Mouse (Mus musculus): ENCODE measurements around the gene Eif2b2.

Gene Eif2b2

DNA sequence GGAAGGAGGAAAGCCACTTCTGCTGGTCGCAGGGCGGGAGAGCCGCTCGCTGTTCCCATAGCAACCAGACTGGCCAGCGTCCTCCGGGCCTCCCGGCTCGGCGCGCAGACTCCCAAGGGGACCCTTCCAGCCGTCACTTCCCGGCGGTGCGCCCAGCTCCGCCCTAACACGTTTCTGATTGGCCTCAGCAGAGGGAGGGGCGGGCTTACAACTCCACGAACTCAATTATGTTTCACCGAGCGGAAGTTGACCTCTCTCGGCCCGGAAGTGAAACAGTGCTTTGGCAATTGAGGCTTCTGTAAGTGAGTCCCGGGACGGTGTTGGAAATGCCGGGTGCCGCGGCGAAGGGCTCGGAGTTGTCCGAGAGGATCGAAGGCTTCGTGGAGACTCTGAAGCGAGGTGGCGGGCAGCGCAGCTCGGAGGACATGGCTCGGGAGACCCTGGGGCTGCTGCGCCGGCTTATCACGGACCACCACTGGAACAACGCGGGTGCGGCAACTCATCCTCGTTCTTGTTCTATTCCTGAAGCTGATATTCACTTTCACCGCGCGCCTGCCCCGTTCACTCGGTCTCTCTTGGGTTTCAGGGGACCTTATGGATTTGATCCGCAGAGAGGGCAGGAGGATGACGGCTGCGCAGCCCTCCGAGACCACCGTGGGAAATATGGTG is at the start of gene Eif2b2:
TSS of gene Eif2b2 (plus strand) at position 246 of the 669 bp plus-strand sequence.
- DNase-seq (ENCODE audit: low read depth, low spot score), result peak; percentile 94

DNA sequence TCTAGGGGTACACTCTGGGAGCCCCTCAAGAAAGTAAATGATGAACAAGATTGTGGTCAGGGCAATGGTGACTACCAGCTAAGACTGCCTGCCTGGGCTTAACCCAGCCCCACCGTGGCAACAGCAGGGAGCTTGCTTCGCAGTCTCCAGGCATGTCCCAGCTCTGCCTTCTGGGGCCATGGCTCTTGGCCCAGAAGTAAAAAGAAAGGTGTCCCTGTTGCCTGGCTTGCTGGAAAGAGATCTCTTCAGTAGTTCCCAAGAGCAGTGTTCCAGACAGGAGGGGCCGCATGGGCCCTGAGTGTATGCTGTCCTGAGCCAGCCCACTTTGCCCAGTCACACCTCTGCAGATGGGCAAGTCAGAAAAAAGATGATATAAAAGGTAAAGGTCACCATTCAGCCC is 49.4 kb upstream of the Eif2b2 start:
- no peak for DNase-seq (ENCODE audit: low read depth, low spot score)

DNA sequence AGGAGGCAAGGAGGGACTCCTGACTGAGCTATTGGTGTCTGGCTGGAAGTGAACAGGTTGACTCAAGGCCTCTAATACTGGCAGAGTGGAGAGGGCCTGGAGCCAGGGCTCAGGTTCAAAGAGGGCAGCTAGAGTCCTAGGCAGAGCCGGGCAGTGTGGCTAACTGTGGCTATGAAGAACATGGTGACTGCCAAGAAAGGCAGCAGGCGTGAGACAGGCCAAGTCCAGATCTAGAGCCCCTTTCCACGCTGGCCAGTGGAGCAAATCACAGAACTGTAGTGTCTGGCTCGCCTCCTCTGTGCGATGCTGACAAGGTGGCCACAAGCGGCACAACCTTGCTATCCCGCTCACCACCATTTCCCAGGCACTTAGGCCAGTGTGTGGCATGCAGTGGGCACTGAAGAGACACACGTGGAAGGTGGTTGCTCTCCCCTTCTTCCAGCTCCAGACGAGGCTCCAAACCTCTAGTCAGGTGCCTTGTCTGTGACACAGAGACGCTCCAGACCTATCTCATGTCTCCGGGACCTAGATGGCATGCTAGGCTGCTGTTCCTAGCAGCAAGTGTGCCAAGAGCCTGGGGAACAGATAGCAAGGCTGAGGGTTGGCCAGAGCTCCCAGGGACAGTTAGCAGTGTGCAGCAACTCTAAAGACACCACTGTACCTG is 48.9 kb upstream of the Eif2b2 start:
- DNase-seq (ENCODE audit: low read depth, low spot score), result no peak

DNA sequence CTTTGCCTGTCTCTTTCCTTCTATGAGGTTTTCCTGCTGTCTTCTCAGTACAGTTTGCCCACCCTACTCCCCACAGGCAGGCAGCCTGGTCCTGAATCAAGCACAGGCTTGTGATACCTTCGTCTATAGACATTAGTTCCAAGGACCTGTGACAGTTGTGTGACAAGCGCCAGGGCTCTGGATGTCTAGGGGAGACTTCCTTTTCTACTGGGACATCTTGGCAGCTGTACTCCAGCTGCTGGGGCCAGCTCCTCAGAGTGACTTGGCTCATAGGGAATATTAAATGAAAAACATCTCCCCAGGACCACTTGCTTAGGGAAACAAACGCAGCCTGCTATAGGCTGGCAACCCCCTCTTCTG is 48.4 kb upstream of the Eif2b2 start:
- no peak for DNase-seq (ENCODE audit: low read depth, low spot score)

DNA sequence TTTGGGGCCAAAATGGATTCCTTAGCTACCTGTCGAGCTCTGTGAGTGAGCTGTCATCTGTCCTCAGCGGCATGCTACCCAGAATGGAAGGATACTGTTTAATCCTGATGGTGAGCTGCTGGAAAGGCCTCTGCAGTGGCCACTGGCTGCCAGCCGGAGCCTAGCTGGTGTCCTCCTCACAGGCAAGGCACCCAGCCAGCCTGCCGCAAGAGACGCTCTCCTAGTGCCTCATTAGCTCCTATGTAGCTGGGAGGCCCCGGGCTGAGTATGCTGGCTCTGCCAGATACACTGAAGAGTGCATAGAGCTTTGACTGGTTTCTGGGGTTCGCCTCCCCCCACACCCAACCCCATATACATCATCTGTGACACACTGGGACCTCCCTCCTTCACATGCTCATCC is 45.3 kb upstream of the Eif2b2 start:
- no peak for DNase-seq (ENCODE audit: low read depth, low spot score)

DNA sequence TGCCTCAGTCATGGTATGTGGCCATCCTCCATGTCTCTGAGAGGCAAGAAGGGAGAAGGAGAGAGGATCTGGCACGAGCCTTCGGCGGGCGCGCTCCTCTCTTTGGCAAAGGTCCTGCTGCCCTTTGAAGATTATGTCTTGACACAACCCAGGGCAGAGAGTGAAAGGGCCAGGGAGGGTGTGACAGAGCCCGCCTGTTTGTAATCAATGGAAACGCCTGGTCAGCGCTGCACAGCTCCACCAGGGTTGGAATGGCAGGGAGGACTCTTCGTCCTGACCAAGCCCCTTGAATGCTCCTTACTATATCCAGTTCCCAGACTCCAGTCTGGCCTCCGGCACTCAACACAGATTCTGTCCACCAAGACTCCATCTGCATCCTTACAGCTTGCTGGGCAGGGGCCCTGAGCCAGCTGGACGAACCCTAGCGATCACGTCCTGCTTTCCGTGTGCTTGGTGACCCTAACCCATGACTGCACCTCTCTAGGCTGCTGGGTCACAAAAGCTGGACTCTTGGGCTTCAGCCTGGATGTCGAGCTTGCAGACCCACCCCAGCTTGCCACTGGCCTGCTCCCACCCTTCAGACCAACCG is 44.1 kb upstream of the Eif2b2 start:
- no peak for DNase-seq (ENCODE audit: low read depth, low spot score)

DNA sequence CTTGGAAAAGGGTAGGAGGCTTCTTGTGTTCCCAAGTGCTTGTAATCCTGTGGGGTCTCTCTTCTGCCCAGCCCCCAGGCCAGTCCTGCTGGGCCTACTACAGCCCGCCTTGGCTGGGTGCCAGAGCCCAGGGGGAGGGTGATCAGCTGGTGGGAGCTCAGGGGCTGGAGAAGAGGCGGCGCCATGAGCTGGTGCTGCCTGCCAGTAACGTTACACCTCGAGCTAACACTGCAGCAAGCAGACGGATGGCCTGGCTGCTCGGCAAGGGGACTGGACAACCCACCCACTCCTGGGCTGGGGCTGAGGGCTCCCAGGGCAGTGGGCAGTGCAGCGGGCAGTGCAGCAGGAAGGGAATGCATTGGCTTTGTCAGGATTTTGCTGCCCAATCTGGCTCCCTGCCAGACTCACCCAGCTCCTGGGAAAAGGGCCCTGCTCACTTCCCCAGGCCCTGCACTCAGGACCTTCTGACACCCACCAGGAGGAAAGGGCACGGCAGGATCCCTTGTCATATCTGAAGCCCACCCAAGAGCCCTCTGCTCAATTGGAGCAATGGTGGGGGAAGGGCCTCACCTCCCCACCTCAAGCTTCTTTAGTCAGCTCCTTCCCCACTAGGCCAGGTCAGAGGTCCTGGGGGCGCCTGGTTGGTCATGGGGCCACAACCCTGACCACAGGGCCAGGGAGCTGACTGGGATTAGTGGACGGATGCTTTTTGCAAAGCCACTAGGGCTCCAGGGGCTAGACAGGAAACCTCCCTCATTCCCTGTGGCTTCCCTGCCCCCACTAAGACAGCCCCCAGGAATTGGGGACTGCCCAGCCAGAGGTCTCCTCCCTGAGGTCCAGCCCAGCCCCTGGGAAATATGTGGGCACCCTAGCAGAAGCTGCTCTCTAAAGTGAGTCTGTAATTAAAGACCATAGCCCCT is 43.1 kb upstream of the Eif2b2 start:
- DNase-seq (ENCODE audit: low read depth, low spot score), result no peak

DNA sequence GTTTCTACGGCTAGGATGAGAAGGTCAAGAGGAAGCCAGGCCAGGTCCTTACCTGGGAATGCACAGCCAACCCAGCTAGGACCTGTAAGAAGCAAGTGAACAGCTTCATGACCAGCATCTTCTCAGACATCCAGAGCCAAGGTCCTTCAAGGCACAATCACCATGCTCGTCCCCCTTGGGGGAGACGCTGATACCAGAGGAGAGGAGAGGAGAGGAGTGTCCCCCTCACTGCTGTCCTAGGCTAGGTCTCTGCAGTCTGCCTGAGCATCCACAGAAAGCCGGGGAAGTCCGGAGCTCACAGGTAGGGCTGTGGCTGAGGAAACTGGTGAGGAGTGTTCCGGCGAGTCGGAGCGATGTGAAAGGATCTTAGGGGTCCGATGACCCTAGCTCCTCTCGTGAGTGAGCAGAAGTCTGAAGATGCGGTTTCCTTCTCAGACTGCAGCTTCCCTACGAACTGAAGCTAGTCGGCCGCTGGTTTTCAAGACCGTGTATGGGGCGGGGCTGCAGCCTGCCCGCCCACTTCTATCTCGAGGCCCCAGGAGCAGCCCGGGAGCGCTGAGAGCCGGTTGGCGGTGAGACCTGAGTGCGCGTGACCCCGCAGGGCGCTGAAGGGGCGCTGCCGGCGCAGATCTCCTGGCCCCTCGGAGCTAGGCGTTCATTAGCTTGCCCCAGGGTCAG is 42.3 kb upstream of the Eif2b2 start:
- no peak for DNase-seq (ENCODE audit: low read depth, low spot score)

DNA sequence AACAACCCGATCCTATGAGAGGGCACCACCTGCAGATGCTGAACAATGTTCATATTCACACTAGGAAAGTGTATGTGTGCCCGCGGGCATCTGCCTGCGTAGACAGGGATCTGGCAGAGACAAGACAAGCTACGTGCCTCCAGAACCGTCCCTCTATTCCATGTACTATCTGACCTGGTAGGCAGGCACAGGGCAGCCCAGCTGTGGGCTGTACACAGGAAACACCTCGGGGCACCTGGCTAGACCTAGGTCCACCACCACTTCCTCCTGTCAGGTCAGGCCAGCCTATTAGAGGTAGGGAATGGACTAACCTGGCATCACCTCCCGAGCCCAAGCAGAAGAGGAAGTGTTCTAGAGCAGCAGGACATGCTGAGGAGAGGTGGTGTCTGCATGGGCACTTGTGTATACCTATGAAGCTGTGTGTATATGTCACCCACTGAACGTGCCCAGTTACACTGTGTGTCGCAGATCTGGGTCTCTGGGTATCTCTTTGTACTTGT is 41.5 kb upstream of the Eif2b2 start, which contains the start of gene Pgf:
TSS of gene Pgf (minus strand) at position 51 of the 500 bp plus-strand sequence.
- DNase-seq (ENCODE audit: low read depth, low spot score), result no peak

DNA sequence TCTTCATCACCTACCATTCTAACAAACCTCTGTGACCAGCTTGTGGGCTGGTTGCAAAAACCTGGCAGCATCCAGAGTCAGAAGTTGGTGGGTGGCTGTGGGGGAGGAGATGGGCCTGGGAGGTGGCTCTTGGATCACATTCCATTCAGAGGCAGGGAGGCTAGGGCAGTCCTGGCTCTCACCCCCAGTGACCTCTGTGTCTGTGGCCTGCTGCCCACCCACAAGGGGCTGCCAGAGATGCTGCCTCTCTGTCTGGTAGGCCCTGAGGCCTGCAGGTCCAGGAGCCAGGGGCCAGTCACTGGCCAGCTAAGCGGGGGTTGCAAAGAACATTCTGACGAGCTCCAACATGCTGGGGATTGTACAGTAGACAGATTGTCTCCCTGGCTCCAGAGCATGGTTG is 41.0 kb upstream of the Eif2b2 start:
- no peak for DNase-seq (ENCODE audit: low read depth, low spot score)

DNA sequence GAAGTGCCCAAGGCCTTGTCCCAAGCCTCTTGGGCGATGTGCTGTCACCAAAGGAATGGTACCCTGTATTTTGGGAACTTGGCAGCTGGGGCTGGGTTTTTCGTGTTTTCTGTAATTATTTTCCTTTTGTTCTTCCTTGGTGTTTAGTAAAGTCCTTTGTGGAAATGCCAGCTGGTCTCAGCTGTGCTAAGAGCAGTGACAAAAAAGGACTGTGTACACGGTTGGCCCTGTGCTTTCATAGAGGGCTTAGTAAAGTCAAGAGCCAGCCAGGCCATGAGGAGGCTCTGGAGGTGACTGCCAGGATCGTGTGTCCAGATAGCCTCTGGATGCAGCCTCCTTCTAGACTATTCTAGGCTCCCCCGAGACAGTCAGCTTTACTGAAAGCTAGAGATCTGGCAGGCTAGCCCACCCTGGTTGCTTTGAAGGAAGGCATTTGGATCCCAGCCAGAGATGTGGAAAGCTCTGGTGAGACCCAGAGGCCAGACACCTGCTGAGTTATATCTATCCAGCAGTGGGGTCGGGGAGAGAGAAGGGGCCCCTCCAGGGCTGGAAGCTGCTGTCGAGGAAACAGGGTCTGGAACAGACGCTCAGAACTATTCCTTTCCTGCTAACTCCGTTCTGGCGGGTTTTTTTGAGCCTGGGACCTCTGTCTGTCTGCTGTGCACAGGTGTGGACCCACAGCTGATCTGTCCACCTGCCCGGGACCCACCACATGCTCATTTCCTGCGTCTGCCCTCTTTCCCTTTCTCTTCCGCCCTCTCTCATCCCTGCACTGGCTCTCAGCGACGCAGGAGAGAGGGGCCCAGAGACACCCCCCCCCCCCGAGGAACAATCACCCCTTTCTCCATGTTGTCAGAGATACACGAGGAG is 37.6 kb upstream of the Eif2b2 start:
- no peak for DNase-seq (ENCODE audit: low read depth, low spot score)

DNA sequence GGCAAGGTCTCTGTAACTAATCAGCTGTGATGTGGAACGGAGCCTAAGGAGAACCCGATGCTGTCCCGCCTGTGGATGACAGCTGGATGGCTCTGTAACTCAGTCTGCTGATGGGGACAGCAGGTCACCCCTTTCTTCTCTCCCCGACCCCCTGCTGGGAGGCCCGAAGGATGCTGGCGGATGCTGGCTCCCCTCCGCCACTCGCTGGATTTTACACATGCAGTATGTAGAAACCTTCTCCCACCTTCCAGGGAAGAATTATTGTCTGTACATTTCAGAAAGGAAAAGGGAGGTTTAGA is 37.0 kb upstream of the Eif2b2 start:
- DNase-seq (ENCODE audit: low read depth, low spot score), result no peak

DNA sequence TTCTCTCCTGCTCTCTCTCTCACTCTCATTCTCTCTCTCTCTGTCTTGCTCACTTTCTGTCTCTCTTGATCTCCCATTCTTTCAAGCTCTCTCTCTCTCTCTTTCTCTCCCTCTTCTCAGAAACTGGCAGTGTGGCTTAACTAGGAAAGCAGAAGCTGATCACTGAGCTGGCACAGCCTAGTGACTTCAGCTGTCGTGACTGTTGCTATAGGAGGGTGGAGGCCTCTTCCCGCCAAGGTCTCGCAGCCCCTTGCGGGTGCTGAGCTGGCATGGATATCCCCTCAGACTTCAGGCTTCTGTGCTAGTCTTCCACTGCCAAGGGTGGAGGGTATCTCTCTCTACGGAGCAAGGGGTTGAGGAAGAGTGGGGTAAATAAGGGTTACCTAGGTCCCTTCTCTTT is 36.4 kb upstream of the Eif2b2 start:
- no peak for DNase-seq (ENCODE audit: low read depth, low spot score)

DNA sequence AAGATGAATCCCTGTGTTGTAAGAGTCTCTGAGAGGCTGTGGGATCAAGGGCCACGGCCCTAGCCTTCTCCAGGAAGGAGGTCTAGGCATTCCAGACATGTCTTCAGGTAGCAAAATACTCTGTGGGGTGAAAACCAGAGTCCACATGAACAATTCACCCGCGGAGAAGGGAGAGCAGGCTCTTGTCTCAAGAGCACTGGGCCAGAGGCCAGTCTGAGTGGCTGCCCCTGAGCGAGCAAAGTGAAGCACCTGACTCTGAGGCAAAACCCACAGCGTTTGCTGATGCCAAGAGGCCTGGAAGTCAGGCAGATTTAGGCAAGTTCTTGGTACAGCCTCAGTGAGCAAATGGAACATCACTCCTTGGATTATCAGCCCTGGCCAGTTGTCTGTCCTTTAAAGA is 35.2 kb upstream of the Eif2b2 start:
- no peak for DNase-seq (ENCODE audit: low read depth, low spot score)

DNA sequence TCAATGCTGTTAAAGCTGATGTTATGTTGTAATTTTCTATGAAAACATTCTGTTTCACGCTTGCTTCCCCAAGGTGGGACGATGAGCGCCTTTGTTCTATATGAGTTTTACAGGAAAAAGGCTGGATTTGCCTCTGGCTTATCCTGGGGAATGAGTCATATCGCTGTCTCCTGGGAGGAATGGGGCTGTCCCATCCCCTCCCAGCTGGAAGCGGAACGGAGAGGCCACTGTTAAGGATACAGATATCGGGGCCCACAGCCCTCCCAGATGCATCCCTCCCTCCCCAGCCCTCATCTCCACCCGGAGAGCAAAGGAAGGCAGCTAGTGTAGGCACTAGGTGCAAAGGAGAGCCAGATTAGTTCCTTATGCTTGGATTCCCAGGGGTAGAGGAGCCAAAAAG is 33.5 kb upstream of the Eif2b2 start:
- no peak for DNase-seq (ENCODE audit: low read depth, low spot score)

DNA sequence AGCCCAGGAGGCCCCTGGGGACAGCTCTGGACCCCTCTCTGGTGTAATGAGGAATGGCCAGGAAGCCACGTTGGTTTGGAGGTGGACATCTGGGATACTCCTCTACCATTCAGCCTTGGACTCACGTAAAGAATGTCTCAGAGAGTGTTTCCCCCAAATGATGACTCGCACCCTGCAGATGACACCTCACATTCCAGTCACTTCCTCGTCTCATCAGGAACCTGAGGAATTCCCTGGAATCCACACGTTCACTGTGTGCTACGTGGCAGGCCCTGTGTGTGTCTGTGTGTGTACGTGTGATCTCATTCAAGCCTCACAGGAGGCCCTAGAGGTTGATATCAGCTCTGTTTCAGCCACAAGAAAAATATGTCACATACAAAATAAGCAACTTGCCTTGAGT is 32.9 kb upstream of the Eif2b2 start:
- DNase-seq (ENCODE audit: low read depth, low spot score), result no peak

DNA sequence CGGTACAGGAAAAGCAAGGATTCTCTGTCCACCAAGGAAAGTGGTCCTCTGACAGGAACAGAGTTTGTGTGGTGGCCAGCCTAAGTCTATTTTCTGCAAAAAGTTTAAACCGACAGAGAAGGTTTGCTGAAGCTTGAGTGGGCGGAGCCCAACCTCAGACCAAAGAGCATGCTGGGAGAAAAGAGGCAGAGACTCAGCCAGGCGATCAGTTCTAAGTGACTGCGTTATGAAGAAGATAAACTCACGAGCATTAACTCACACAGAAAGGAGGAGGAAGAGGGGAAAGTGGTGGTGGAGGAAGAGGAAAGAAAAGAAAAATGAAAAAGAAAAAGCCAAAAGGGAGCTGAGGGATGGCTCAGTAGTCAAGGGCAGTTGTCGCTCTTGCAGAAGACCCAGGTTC is 29.0 kb upstream of the Eif2b2 start:
- DNase-seq (ENCODE audit: low read depth, low spot score), result no peak

DNA sequence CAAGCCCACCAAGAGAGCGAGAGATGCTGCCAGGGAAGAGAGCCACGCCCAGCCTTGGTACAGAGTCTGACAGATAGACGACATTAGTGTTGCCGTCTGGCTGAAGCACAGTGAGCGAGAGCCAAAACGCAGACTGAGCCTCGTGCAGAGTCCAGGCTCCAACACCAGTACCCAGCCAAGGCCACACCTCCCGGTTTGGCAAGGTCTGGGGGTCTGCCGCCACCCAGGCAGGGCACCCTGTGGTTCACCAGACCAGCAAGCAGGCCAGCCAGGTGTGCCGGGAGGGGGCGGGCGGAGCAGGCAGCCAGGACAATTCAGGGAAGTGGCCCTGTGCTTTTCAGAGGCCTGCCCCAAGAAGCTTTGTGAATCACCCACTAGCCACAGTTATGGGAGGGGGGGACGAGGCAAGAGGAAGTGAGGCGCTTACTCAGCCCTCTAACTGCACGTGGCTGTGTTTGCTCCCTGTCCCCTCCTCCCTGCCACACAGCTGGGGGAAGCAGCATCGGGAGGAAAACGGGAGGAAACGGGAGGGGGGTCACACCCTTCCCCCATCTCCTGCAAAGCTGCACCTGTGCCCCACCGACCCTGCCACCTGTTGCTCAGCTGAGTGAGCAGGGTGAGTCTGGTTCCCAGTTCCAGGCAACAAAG is 26.7 kb upstream of the Eif2b2 start:
- no peak for DNase-seq (ENCODE audit: low read depth, low spot score)

DNA sequence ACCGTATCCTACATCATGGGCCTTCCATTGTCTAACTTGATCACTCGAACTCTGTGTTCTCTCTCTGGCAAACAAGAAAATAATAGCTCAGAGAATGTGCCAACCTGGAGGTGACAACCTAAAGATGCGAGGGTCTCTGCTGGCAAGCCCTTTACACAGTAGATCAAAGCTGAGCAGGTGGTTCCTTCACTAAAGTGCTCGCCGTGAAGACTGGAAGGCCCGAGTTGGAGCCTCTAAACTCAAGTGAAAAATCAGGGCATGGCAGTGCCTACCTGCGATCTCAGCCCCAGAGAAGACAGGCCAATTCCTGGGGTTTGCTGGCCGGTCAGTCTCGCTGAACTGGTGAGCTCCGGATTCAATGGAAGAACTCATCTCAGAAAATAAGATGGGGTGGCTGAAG is 26.1 kb upstream of the Eif2b2 start:
- DNase-seq (ENCODE audit: low read depth, low spot score), result no peak

Measured in brain, embryonic 18.5 days (tissue).